Mouse (Mus musculus) embryonic fibroblast, embryonic 13.5 days (primary cell): ENCODE data around the gene Gm28308.
A peak's percentile ranks its signal among the peaks of the same experiment; 100 is the strongest.

Experiments used
- CTCF ChIP-seq: IDR thresholded peaks from 2 replicates; pipeline ENCODE4 v1.5.1; 2011; ENCODE audit warnings: mild to moderate bottlenecking, control low read depth, low read length, moderate library complexity, borderline replicate concordance; ENCODE audit not compliant: insufficient read depth
- POLR2A ChIP-seq: IDR thresholded peaks from 2 replicates; pipeline ENCODE4 v1.6.1; 2011; ENCODE audit warnings: low read depth, mild to moderate bottlenecking, control low read depth, low read length, moderate library complexity

GRCm38 (mm10) chr6:52172501-52172900, 40.6 kb downstream of the Gm28308 start:
- TF ChIP-seq POLR2A = peak; percentile 55
- no peak for TF ChIP-seq CTCF
